Mouse (Mus musculus): ENCODE data around the gene Zmat1.
"Not testable (repeated sequence)": the region's sequence is repeated elsewhere in the genome, so short reads cannot be mapped to it uniquely, and the experiment has no call there.

Zmat1 gene

DNA sequence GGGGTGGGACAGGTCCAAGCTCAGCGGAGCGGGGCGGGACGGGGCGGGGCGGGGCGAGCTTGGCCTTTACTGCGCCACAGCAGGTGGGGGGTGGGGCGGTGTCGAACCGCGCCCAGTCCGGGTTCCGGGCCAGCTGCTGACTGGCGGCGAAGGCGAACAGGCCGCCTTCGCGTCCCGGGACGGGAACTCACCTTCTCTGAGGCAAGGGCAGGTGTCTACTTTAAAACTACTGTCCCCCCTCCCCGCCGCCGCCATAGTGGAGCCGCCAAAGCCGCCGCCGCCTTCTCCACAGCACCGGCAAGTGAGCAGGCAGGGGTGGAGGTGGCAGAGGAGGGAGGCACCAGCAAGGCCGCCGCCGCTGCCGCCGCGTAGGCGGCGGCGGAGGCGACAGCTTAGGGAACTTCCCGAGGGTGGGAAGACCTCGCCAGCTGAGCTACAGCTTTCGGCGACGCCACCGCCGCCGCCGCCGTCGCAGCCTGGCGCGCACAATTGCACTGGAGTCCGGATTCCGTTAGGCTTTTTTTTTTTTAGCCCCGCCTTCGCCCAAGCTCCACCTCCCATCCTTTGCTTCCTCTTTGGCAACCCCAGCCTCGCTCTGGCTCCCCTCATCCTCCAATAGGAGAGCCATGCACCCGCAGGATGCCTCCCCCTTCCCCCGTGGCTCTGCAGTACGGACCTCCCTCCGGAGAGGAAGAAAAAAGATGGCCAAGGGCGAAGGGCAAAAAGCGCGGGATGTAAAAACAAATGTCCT is at the start of gene Zmat1:
TSS of gene Zmat1 (minus strand) at position 490 of the 751 bp plus-strand sequence.
- DNase-seq (ENCODE audit: extremely low read depth, low read depth): peak; percentile 99

DNA sequence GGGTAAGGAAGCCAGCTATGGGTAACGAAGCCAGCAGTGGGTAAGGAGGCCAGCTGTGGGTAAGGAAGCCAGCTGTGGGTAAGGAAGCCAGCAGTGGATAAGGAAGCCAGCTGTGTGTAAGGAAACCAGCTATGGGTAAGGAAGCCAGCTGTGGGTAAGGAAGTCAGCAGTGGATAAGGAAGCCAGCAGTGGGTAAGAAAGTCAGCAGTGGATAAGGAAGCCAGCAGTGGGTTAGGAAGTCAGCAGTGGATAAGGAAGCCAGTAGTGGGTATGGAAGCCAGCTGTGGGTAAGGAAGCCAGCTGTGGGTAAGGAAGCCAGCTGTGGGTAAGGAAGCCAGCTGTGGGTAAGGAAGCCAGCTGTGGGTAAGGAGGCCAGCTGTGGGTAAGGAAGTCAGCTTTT is 44.9 kb upstream of the Zmat1 start:
- DNase-seq (ENCODE audit: extremely low read depth, low read depth): not testable (repeated sequence)

DNA sequence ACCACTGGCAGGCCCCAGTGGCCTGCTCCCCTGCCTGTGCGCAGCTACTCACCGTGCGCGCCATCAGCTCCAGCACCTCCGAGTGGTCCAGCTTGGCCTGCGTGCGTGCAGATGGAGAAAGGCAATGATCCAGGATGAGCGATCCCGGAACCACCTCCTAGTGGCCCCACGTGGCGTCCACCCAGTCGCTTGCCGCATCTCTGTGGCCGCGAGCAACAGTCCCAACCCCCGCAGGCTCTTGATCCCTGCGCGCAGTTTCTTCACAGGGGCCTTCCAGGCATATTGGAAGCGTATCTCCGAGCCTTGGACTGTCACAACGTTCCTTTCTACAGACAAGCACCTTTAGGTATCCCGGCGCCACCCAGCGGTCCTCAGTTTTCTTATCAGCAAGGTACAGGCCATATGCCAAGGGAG is 27.0 kb upstream of the Zmat1 start:
- no peak for DNase-seq (ENCODE audit: extremely low read depth, low read depth)

DNA sequence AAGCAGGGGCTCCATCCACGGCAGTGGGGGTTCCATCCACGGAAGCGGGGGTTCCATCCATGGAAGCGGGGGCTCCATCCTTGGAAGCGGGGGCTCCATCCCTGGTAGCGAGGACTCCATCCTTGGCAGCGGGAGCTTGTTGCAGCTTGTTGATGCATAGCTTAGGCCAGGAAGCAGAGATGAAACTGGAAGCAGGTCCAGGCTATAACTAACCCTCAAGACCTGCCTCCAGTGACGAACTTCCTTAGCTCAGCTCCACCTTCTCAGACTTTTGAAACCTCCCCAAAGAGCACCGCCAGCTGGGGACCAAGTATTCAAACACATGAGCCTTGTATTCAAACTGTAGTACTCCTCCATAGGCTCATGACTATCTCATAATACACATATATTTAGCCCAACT is 16.1 kb upstream of the Zmat1 start:
- no peak for DNase-seq (ENCODE audit: extremely low read depth, low read depth)

DNA sequence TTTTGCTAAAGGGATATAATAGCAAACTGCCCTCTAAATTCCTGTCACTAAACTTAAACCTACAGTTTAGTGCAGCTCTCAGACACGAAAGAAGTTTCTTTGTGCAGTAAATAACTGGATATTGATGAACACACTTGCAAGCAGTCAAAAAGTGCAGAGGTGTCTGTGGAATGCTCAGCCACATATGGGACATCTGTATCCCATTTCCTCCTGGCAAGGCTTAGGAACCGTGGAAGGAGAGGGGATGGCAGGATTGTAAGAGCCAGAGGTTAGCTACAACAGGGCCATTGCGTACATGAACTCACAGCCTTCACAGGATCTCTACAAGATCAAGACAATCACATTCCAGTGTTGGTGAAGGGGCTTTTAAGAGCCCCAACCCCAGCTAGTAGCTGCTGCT is 2.4 kb upstream of the Zmat1 start:
- DNase-seq (ENCODE audit: extremely low read depth, low read depth): no peak

DNA sequence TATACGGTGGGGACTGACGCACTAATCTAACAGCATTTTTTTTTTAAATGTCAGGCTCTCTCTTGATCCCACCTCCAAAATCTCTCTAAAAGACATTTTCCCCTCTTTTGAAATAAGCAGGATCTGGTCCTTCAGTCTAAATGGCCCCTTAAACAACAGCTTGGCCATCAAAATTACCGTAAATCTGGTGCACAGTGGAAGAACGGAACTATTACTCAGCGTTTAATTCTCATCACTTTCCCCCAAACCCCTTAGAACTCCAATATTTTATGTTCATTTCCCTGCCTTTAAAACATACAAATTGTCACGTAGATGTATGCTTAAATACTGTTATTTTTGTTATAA is 434 bp upstream of the Zmat1 start:
- no peak for DNase-seq (ENCODE audit: extremely low read depth, low read depth)

DNA sequence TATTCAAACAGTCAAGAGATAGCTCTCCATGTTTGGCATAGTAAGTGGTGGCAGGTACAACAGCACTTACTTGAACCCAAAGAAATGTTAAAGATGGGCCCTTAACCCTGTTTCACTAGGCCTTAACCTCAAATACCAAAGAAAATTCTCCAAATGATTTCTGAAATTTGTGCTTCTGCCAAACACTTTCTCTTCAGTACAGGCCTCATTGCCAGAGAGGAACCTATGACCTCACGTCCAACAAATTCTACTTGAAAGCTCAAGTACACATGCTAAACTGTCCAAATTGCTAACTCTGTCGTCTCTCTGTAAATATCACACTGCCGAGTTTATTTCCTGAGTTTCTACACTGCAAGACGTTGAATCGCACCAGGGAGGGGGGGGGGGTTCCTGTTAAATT is 988 bp downstream of the Zmat1 start:
- peak; percentile 47 for DNase-seq (ENCODE audit: extremely low read depth, low read depth)

DNA sequence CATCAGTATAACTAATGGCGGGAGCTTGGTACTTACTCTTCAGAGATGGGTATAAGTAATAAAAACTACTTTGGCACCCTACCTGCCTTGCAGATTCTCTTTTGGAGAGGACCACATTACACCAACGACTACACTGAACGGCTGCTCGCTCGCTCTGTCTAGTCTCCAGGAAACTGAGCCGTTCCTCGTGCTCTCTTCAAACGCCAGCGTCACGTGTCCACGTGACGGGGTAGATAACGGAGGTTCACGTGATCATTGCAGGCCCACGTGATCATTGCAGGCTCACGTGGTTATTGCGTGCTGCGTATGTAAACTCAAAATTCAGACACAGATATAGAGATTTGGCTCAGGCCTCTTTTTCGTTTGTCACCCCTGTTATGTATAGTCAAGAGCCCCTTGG is 44.5 kb downstream of the Zmat1 start, which contains the start of gene Nxf2:
TSS of gene Nxf2 (minus strand) at position 209 of the 400 bp plus-strand sequence.
- DNase-seq (ENCODE audit: extremely low read depth, low read depth): no peak

DNA sequence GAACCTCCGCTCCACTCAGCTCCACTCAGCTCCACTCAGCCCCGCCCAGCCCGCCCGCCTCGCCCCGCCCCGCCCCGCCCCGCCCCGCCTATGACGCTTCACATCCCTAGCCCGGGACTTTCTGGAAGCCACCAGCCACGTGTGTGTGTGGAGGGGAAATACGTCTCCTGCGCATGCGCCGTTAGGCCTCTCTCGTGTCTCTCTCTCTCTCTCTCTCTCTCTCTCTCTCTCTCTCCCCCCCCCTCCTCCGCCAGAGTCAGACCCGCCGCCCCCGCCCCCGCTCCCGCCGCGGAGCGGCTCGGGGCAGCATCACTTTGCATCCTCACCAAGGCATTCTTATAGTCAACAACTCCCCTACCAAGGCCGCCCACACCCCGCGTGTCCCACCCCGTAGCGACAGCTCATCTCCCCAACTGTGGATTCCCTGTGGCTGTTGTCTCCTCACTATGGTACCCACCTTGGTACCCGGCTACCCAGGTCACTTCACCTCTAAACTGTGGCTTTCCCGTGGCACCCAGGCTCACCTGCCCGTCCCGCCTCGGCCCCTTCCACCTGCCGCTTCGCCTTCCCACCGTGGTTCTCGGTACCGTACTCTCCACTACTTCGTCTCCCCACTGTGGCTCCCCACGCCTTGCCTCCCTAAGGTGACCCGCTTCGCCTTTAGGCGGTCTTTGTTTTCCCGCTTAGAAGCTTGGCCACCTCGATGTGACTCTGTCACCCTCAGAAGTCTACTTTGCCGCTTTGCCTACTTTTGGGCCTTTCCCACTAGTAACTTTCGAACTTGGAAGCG is 45.5 kb downstream of the Zmat1 start:
- DNase-seq (ENCODE audit: extremely low read depth, low read depth): no peak

DNA sequence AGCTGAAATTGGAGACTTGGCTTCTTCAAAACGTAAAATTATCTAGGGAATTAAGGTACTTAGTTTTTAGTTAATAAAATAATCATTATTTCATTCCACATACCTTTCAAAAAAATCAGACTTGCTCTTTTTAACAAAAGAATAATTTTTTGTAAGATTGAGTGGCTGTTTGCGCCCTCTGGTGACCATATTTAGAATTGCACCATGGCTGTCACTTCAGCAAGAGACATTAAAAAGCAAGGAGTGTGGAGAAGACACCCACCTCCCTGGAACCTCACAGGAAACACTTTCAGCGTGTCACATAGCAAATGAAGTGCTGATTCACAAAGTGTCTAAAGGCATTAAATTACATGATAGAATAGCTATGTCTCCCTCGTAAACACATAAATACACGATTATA is 78.6 kb downstream of the Zmat1 start:
- DNase-seq (ENCODE audit: extremely low read depth, low read depth): peak; percentile 51

DNA sequence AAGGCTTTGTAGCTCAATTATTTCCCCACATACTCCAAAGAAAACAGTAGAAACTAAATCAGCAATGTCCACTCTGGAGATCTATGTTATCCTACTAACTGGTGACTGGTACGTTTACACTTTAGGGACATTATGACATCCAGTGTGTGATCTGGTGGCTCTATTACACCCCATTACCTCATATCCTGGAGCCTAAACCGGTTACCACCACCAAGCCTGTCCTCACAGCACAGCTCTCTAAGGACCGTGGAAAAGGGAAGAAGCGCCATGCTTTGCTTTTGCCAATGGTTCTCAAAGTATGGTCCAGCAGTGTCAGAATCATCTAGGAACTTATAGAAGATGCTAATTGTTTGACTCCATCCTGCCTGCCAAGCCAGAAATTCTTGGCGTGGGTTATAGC is 79.1 kb downstream of the Zmat1 start:
- DNase-seq (ENCODE audit: extremely low read depth, low read depth): no peak

DNA sequence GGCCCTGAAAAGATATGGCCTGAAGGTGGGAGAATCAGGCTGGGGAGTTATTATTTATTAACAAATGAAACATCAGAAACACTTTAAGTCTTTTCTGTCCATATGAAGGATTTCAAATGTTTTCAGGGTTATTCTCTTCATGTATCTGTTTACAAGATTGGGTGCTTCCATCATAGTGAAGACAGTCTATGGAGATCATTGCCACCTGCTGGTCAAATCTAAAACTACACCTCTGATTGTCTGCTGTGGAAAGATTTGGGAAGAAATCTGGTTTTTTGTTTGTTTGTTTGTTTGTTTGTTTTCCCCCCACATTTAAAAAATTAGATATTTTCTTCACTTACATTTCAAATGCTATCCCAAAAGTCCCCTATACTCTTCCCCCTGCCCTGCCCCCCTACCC is 84.0 kb downstream of the Zmat1 start:
- peak; percentile 23 for DNase-seq (ENCODE audit: extremely low read depth, low read depth)

DNA sequence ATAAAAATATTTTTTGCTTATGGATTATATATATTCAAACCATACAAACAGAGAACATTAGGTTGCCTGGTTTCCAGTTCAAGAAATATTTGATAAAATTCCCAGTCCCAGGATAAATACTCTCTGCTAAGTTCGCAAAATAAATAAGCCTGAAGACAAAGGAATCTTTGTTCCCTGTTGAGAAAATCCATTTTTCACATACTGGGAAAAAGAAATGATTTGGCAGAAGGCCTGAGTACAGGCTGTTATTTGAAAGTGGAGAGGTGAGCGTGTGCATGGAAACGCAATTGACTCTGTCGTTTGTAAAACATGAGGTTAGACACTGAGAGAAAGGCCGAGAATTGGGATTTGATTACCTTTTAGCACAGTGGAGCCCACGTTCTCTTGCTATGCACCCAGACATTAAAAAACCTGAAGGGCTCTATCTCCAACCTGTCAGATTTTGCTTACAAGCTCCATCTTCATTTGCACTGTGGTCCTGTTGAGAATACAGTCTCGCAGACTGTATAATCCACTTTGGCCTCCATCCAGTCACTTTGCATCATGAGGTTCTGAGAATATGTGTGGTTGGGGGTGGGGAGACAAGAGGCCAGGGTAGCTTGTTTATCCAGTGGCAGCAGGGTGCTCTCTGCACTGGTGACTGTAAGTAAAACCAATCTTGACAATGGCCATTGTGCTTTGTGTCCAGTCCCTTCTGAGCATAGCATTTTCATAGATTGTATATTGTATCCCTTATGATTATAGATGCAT is 85.2 kb downstream of the Zmat1 start:
- no peak for DNase-seq (ENCODE audit: extremely low read depth, low read depth)

Measured in MEL-GATA-1-ER (cell line).